Mouse (Mus musculus) stomach, postnatal 0 days (tissue): ENCODE data around the gene Nlrp4f. TPM values are rescaled to one million over a fixed set of nuclear protein-coding genes. Genes with fewer than 3 reads are reported as not detected.

ENCODE experiments used
- ATAC-seq: fragments of 200-750 bp; cut with Nextera tagmentation; 2 replicates; pipeline ENCODE4 v1.8.0; 2017; ENCODE audit not compliant: low FRiP score, low TSS enrichment
- DNase-seq: peaks from one replicate; pipeline ENCODE4 v3.0.0-alpha.2; 2016; ENCODE audit warnings: low spot score
- H3K27ac ChIP-seq: fragments of 300-500 bp; sonication (generic); replicated peaks from 2 replicates; pipeline ENCODE4 v1.5.1; 2014; ENCODE audit warnings: mild to moderate bottlenecking, control low read depth
- H3K27me3 ChIP-seq: fragments of 300-500 bp; sonication (generic); 2 replicates; pipeline ENCODE4 v1.6.1; 2014; ENCODE audit warnings: low read length; ENCODE audit not compliant: control insufficient read depth, insufficient read depth
- H3K36me3 ChIP-seq: fragments of 300-500 bp; sonication (generic); 2 replicates; pipeline ENCODE4 v1.6.1; 2014; ENCODE audit warnings: low read length, mixed read lengths; ENCODE audit not compliant: control insufficient read depth, insufficient read depth
- H3K4me1 ChIP-seq: fragments of 300-500 bp; sonication (generic); replicated peaks from 2 replicates; pipeline ENCODE4 v1.6.1; 2014; ENCODE audit warnings: antibody characterized with exemption; ENCODE audit not compliant: control insufficient read depth, insufficient read depth
- H3K4me2 ChIP-seq: fragments of 300-500 bp; sonication (generic); replicated peaks from 2 replicates; pipeline ENCODE4 v1.6.1; 2014; ENCODE audit warnings: low read depth, mild to moderate bottlenecking, control low read depth, moderate library complexity
- H3K4me3 ChIP-seq: fragments of 300-500 bp; sonication (generic); 2 replicates; pipeline ENCODE4 v1.5.1; 2014; ENCODE audit warnings: low read depth, low read length, control low read depth
- H3K9ac ChIP-seq: fragments of 300-500 bp; sonication (generic); 2 replicates; pipeline ENCODE4 v1.6.1; 2014; ENCODE audit warnings: mild to moderate bottlenecking, low read length, control low read depth, mixed read lengths
- H3K9me3 ChIP-seq: fragments of 300-500 bp; sonication (generic); 2 replicates; pipeline ENCODE4 v1.6.1; 2016; ENCODE audit warnings: low read length; ENCODE audit not compliant: control insufficient read depth
- CTCF ChIP-seq: IDR thresholded peaks from 2 replicates; pipeline ENCODE4 v1.5.1; 2016; ENCODE audit warnings: antibody characterized with exemption, low read depth, mild to moderate bottlenecking, moderate library complexity
- EP300 ChIP-seq: optimal IDR thresholded peaks from 2 replicates; pipeline ENCODE3; 2016; ENCODE audit warnings: antibody characterized with exemption
- WGBS: fragments of 180-500 bp; shearing (Covaris S2); extraction: QIAGEN DNeasy Blood & Tissue Kit; methylation state at CpG from one replicate; pipeline ENCODE4 v1.1.7; 2014; 5-methylcytosine and 5-hydroxymethylcytosine counted together
- polyA plus RNA-seq: library from polyadenylated mRNA; unstranded; fragments of >200 nt; fragmentation: Nextera tagmentation; extraction: Ambion mirVana; gene quantifications from 2 replicates; pipeline ENCODE4 v1.2.1, GENCODE M21; 2015

Gene Nlrp4f
- polyA plus RNA-seq, 1 experiment from 2014 or later: not detected

- peak overlapping the region; percentile 81 for H3K4me3 ChIP-seq
- peak overlapping the region; percentile 98 for H3K4me2 ChIP-seq
- no peaks in the 10 kb centered on the region for H3K27me3 ChIP-seq
- ATAC-seq: peak; percentile 92
- no peaks in the 10 kb centered on the region for H3K36me3 ChIP-seq
- peak; percentile 94 for DNase-seq
- under 1% methylated on average over 28 of the region's 28 CpGs for WGBS
- H3K4me1 ChIP-seq: no peaks in the 10 kb centered on the region; the same call in 1 of the 2 replicates
- H3K9me3 ChIP-seq: no peaks in the 10 kb centered on the region
- H3K27ac ChIP-seq: peak overlapping the region; percentile 96
- TF ChIP-seq CTCF (peak; percentile 15), EP300 (no peak)
- H3K9ac ChIP-seq: peak overlapping the region; percentile 79
These were observed 34.8 kb upstream of the Nlrp4f start for GRCm38 (mm10) chr13:65240509-65241098.

GRCm38 (mm10) chr13:65237211-65237610, 31.4 kb upstream of the Nlrp4f start:
- no peak overlapping the region for H3K4me2 ChIP-seq
- H3K27me3 ChIP-seq: no peaks in the 10 kb centered on the region
- no peaks in the 10 kb centered on the region for H3K36me3 ChIP-seq
- H3K4me3 ChIP-seq: no peak overlapping the region
- ATAC-seq: no peak
- TF ChIP-seq EP300: no peak
- no peak for TF ChIP-seq CTCF
- H3K9ac ChIP-seq: no peak overlapping the region
- no peaks in the 10 kb centered on the region; the same call in 1 of the 2 replicates for H3K4me1 ChIP-seq
- no peak overlapping the region for H3K27ac ChIP-seq
- WGBS: 73% methylated on average over 9 of the region's 9 CpGs
- H3K9me3 ChIP-seq: no peaks in the 10 kb centered on the region
- no peak for DNase-seq

GRCm38 (mm10) chr13:65226657-65227056, 20.9 kb upstream of the Nlrp4f start:
- no peak overlapping the region for H3K4me2 ChIP-seq
- TF ChIP-seq CTCF: no peak
- no peak overlapping the region for H3K9ac ChIP-seq
- ATAC-seq: no peak
- H3K27ac ChIP-seq: no peak overlapping the region
- no peak for DNase-seq
- H3K4me3 ChIP-seq: no peak overlapping the region
- H3K36me3 ChIP-seq: no peaks in the 10 kb centered on the region
- H3K27me3 ChIP-seq: no peaks in the 10 kb centered on the region
- no peaks in the 10 kb centered on the region for H3K4me1 ChIP-seq
- no peaks in the 10 kb centered on the region for H3K9me3 ChIP-seq
- 80% methylated on average over 2 of the region's 2 CpGs for WGBS

- ATAC-seq: no peak
- Histone ChIP-seq H3K4me1 (no peaks in the 10 kb centered on the region), H3K4me2 (no peak overlapping the region), H3K4me3 (no peak overlapping the region), H3K27ac (no peak overlapping the region), H3K27me3 (no peaks in the 10 kb centered on the region), H3K9ac (no peak overlapping the region), H3K36me3 (no peaks in the 10 kb centered on the region), H3K9me3 (no peaks in the 10 kb centered on the region)
- 59% methylated on average over 6 of the region's 6 CpGs for WGBS
- TF ChIP-seq EP300 (no peak), CTCF (no peak)
- no peak for DNase-seq
These were observed 20.2 kb upstream of the Nlrp4f start for GRCm38 (mm10) chr13:65225945-65226344.

GRCm38 (mm10) chr13:65200667-65201066, 5.1 kb downstream of the Nlrp4f start:
- WGBS: 69% methylated on average over 1 of the region's 1 CpGs
- DNase-seq (no peak), ATAC-seq (no peak)

GRCm38 (mm10) chr13:65176472-65177091, 29.2 kb downstream of the Nlrp4f start:
- H3K4me3 ChIP-seq: no peak overlapping the region
- WGBS: 57% methylated on average over 15 of the region's 15 CpGs

More at GRCm38 (mm10) chr13:65200667-65201066, 5.1 kb downstream of the Nlrp4f start:
- H3K4me1 ChIP-seq: no peaks in the 10 kb centered on the region
- H3K9ac ChIP-seq: no peak overlapping the region
- no peak for TF ChIP-seq EP300
- TF ChIP-seq CTCF: no peak
- H3K27me3 ChIP-seq: no peaks in the 10 kb centered on the region
- no peaks in the 10 kb centered on the region for H3K9me3 ChIP-seq
- no peak overlapping the region for H3K27ac ChIP-seq
- no peak overlapping the region for H3K4me3 ChIP-seq
- no peak overlapping the region for H3K4me2 ChIP-seq
- no peaks in the 10 kb centered on the region for H3K36me3 ChIP-seq

More at GRCm38 (mm10) chr13:65176472-65177091, 29.2 kb downstream of the Nlrp4f start:
- H3K4me1 ChIP-seq: no peaks in the 10 kb centered on the region
- no peaks in the 10 kb centered on the region for H3K36me3 ChIP-seq
- TF ChIP-seq EP300 (no peak), CTCF (no peak)
- no peaks in the 10 kb centered on the region for H3K27me3 ChIP-seq
- H3K9ac ChIP-seq: no peak overlapping the region
- H3K27ac ChIP-seq: no peak overlapping the region
- ATAC-seq: no peak
- no peaks in the 10 kb centered on the region for H3K9me3 ChIP-seq
- no peak overlapping the region for H3K4me2 ChIP-seq
- no peak for DNase-seq
